Mouse (Mus musculus) splenic B cell, adult 2 months (primary cell): ENCODE results near the gene Fkbp1b.
"Not testable (repeated sequence)": the region's sequence is repeated elsewhere in the genome, so short reads cannot be mapped to it uniquely, and the experiment has no call there.

Experiments
- DNase-seq: peaks from one replicate; pipeline ENCODE4 v3.0.0-alpha.2; 2011; ENCODE audit warnings: low read depth, low spot score
- H3K27me3 ChIP-seq: 2 replicates; pipeline ENCODE4 v1.6.1; 2012; ENCODE audit warnings: mild to moderate bottlenecking, low read length, moderate library complexity, mixed read lengths; ENCODE audit not compliant: control insufficient read depth, poor library complexity, insufficient read depth, severe bottlenecking
- H3K36me3 ChIP-seq: 2 replicates; pipeline ENCODE4 v1.6.1; 2012; ENCODE audit warnings: mild to moderate bottlenecking, low read length, moderate library complexity, mixed read lengths; ENCODE audit not compliant: control insufficient read depth, poor library complexity, insufficient read depth, severe bottlenecking

Fkbp1b gene

GRCm38 (mm10) chr12:4816680-4817360 is 24.6 kb downstream of the Fkbp1b start:
- Histone ChIP-seq H3K36me3 (peaks cover 8% of the 10 kb centered on the region; the same call in 1 of the 2 replicates), H3K27me3 (no peaks in the 10 kb centered on the region)
- no peak for DNase-seq

GRCm38 (mm10) chr12:4813636-4814035 is 27.8 kb downstream of the Fkbp1b start:
- no peaks in the 10 kb centered on the region for H3K27me3 ChIP-seq
- H3K36me3 ChIP-seq, result no peaks in the 10 kb centered on the region
- no peak for DNase-seq

- H3K27me3 ChIP-seq, result no peaks in the 10 kb centered on the region
- no peak for DNase-seq
- no peaks in the 10 kb centered on the region for H3K36me3 ChIP-seq
These were observed 29.7 kb downstream of the Fkbp1b start for GRCm38 (mm10) chr12:4811705-4812104.

GRCm38 (mm10) chr12:4811036-4811435 is 30.4 kb downstream of the Fkbp1b start:
- DNase-seq, result no peak
- H3K27me3 ChIP-seq, result no peaks in the 10 kb centered on the region
- H3K36me3 ChIP-seq, result no peaks in the 10 kb centered on the region

GRCm38 (mm10) chr12:4797471-4797870 is 43.9 kb downstream of the Fkbp1b start:
- not testable (repeated sequence) for H3K36me3 ChIP-seq, H3K27me3 ChIP-seq, DNase-seq

- DNase-seq, result peak; percentile 24
- no peaks in the 10 kb centered on the region for H3K36me3 ChIP-seq
- H3K27me3 ChIP-seq, result no peaks in the 10 kb centered on the region
These were observed 47.7 kb downstream of the Fkbp1b start for GRCm38 (mm10) chr12:4793718-4794117.

- not testable (repeated sequence) for H3K27me3 ChIP-seq, DNase-seq, H3K36me3 ChIP-seq
These were observed 53.3 kb downstream of the Fkbp1b start for GRCm38 (mm10) chr12:4788128-4788527.

- Histone ChIP-seq H3K27me3 (no peaks in the 10 kb centered on the region), H3K36me3 (no peaks in the 10 kb centered on the region)
- no peak for DNase-seq
These were observed 56.9 kb downstream of the Fkbp1b start for GRCm38 (mm10) chr12:4784466-4784865.

- Histone ChIP-seq H3K36me3 (no peaks in the 10 kb centered on the region), H3K27me3 (no peaks in the 10 kb centered on the region)
- no peak for DNase-seq
These were observed 57.8 kb downstream of the Fkbp1b start for GRCm38 (mm10) chr12:4783598-4783997.
